Mouse (Mus musculus) left cerebral cortex, adult 11 months (tissue): Measurements from ENCODE around the gene Epha7.
A peak's percentile ranks its signal among the peaks of the same experiment; 100 is the strongest.

Experiments
- DNase-seq: peaks from one replicate; pipeline ENCODE4 v3.0.0; 2022; ENCODE audit warnings: low spot score

Epha7 gene

DNA sequence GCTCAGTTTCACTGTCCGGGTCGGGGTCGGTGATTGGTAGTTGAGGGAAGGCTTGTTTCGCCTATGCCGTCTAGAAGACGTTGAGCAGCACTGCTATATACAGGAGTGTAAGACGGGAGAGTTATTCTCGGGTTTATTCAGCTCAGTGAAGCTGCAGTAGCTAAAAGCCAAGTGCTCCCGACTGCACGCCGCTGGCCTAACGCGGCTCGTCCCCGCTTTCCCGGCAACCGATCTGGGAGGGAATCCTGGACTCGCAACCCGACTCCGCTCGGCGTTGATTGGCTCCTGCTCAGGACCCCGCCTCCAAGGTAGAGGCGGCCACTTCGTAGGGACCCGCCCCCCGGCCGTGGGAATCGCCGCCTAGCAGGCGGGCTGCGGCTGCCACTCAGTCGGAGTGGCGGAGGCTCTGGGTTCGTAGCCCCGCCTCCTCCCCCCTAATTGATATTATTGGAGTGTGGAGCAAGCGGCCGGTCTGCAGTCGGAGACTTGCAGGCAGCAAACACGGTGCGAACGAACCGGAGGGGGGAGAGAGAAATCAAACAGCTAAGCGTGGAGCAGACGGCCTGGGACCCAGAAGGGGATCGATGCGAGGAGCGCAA lies at the start of gene Epha7:
Gene Epha7, plus strand, starts transcription at position 441 of the 599 bp plus-strand sequence.
- DNase-seq = peak; percentile 91

DNA sequence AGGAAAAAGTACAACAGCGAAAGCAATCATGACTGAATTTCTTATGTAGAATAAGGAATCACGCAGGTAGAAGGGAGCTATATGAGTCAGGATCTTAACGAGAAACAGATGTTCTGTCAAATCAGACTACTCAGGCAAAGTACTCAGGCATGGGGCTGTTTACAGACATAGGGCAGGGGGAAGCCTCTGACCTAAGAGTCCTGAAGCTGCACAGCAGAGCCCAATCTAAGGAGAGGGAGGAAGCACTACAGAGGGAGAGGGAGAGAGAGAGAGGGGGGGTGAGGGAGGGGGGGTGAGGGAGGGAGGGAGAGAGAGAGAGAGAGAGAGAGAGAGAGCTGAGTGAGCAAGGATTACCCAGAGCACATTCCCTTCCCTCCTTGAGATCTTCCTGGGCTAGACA lies 29.0 kb upstream of the Epha7 start:
- no peak for DNase-seq

DNA sequence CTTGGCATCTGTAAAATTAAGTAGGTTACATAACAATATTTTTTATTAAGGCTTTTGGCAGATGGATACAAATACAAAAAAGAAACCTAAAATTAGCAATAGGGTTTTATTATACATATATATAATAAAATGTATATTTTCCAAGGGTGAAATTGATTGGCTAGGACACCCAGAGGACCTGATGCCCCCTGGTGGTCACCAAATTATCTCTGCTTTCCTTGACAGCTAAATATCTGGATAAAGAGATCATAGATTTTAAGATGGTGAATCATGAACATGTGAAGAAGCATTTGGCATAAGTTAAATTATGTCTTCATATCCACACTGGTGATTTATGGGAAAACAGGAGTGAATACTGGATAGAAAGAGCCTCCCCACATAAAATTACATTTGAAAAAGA lies 4.1 kb upstream of the Epha7 start:
- DNase-seq = peak; percentile 28

DNA sequence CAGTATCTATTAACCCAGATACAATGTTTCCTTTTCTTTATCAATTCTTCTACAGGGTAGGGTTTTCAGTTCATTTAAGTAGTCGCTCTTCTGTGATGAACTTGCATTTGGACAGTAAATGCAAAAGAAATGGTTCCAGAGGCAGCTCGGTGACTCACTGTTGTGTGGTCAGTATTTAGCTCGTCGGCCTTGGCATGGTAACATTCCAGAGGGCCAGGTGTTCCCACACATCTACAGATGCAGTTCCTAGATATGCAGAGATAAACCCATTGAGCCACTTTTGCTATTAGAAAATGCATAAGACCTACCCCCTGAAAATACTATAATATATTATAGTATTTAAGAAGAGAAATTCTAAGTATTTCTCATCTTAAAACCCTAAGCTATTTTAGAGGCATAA lies 3.2 kb upstream of the Epha7 start:
- no peak for DNase-seq

DNA sequence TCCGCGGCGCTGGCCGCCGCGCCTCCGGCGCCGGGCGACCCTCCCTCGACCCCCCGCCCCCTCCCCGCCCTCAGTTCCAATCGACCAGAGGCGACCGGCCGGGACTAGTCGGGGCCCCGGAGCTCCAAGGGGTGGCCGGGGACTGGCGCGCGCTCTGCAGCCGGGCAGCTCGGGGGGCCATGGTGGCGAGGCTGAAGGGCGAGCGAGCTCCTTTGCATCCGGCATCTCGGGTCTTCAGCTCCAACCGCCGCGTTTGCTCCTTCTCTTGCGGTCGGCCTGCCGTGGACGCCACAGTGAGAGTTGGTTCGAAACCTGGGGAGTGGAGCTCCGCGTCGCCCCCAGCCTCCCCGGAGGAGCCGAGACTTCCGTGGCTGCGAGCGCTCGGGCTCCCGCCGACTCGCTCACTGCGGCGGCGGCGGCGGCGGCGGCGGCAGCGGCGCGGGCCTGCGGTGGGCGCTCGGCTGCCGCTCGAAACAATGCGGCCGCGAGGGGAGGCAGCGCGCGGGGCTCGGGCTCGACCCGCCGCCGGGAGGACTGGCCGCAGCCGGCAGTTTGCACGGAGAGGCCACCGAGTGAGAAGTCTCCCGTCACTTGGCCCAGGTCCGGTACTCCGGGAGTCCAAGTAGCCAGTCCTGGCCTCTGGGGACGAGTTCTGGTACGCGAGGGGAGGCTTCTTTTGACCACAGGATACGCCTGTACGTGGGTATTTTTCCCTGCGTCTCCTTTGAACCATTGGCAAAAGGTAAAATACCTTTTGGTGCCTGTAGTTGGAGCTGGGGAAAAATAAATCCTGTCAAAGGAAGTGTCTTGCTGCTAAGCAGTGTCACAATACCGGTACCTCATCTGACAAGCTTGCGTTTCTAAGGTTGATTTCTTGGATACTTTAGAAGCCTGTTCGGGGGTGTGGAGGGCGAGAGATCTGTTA lies 882 bp downstream of the Epha7 start:
- DNase-seq = no peak

DNA sequence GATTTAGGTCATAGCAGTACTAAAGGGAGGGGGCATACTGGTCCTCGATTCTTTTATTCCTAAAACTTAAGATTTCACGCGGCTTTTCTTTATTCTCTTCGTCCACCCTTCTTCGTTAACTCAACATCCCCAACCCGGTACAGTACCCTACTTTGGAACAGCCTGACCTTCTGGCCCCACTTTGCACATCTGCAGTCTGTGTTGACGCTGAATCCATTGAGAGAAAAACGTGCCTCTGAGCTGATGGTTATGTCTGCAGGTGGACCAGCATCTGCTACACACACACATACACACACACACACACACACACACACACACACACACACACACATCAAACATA lies 1.5 kb downstream of the Epha7 start:
- DNase-seq = no peak

DNA sequence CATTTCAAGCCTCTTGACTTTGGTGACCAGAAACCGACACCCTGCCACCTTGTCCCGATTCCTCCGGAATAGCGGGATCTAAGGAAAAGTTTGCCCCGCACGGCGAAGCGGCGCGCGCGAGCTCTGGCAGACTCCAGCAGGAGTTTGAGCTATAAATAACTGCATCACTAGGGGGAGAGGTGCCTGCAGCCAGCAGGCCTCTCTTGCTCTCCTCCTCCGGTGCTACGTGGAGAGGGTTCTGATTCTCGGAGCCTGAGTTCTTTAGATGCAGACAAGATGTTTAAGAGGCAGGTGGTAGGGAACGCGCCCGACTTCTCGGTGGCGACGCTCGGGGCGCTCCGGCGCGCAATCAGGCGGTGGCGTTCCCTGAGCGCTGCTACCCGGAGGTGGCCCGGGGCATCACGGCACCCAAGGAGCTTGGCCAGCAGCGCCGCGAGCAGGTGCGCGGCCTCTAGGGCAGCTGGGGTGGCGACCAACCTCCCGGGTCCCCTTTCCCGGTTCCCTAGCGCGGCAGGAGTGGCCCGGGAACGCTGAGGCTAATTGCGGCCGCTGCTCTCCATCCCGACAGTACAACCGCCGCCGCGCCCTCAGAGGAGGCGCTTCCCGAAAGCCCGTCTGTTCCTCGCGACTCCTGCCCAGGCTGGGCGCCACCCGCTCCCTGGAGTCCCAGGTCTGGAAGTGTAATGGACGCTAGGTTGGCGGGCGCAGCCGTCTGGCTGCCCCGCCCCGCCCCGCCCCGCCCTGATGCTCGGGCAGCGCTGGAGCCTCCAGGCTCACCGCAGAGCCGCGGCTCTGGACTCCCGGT lies 2.1 kb downstream of the Epha7 start:
- no peak for DNase-seq

DNA sequence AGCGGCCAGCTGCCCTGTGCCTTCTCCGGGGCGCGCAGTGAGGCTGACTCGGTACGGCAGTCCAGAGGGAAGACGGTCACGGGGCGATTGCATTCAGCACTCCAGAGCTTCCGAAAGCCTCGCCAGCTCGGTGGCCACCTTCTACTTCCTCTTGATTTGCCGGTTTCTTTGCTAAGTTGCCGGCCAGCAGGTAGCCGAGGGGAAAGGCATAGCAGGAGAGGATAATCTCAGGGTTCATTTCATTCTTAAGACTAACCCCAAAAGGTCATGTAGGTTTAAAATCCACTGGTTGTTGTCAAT lies 2.6 kb downstream of the Epha7 start:
- no peak for DNase-seq

DNA sequence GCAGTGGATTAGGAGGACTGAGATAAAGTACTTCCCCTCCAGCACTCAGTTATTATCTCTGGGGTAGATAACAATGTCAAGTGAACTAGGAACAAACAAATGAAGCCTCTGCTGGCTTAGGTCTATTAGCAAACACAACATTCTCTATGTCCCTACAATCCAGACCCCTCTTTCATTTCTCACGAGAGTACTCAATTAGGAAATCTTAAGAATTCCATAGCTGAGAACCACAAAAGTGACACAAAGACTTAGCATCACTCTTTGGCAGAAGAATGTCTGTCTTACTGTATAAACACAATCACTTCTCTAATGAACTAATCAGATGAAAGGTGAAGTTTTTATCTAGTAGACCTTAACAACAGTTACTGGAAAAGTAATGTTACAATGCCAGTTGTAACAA lies 10.7 kb downstream of the Epha7 start:
- no peak for DNase-seq

DNA sequence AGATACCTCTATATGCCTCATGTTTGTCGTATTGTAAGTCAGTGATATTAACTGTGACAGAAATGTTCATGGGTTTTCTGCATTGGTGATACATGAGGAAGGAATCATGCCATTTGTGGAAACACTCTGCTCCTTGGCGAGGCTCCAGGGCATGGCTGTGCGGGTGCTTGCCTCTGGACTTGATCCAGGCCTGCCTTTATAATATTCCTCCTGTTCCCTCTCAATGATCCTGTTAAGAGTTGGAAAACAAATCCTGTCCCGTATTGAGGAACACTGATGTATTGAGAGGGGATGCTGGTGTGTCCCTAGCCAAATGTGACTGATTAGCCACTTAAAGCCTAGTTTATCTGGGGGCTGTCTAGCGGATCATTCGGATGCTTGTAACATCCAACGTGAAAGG lies 11.7 kb downstream of the Epha7 start:
- DNase-seq = no peak

DNA sequence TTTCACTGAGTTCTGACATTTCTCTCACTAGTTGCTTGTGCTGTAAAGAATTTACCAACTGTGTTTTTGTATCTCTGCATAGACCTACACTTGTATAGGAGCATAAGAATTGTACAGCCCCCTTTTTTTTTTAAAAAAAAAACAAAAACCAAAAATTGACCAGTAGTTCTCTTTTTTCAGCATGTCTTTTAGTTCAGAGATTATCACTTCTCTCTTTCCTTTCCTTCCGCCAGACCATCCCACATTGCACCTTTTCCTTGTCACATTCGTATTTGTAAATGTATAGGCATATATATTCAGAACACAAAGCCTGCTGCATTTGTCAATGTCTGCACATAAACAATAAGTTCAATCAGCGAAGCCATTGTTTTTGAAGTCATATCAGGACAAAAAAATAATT lies 24.7 kb downstream of the Epha7 start:
- no peak for DNase-seq

DNA sequence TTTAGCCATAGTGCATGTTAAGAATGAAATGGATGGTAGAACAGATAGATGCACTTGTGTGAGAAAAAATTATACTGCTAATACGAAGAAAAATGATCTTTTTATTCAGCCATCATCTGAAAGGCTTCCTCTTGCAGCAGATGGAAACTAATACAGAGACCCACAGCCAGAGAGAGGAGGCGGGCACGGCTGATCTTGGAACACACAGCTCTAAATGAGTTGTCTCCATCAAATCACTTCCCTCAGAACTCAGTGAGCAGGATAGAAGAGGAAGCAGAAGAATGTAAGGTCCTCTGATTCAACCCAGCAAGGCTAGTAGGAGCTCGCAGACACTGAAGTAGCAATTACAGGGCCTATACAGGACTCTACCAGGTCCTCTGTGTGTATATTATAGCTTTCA lies 33.4 kb downstream of the Epha7 start:
- DNase-seq = no peak

DNA sequence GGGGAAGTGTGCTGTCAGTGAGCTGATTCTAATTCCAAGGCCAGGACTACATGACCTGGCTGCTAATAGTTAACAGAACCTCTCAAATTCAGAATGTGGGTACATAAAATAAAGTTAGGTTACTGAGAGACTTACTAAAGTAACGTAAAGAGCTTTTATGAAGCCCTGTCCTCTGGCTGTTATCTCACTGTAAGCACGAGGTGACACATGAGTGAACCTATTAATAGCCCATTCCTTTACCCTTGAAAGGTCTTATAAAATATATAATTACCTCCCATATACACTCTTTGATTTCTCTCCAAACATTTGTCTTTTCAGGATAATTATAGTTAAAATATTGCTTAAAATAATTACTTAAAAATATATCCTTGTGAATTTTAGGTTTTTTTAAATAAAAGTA lies 37.5 kb downstream of the Epha7 start:
- no peak for DNase-seq

DNA sequence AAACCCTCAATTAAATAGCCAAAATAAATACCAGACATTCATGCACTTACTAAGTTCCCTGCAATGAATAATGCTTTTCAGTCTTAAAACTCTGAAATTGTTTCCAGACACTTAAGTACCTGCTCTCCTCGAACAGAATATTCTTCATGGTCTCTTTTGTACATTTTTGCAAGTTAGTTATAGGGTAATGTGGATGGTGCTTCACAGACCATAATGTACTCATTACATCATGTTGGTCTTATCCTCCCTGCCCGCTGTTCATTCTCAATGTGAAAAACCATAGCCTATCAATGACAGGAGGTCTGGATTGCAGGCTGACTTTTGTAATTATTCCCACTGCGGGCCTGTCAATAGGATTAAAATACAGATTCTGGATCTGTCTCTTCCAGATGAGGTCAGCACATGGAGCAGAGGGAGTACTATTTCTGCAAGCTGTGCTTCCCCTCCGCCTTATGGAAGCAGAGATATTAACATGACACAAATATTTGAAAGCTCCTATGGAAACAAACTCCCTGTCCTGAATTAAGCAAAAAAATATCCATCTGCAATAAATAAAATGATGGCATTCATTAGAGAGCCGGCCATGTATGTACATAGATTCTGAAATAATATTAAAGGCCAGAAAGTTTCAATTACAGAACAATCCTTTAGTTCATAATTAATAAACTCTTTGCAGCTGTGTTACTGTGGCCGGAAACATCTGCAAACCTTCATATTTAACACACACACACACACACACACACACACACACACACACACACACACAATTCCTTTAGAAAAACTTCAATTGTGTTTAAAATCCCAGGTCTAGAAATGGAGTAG lies 50.1 kb downstream of the Epha7 start:
- no peak for DNase-seq

DNA sequence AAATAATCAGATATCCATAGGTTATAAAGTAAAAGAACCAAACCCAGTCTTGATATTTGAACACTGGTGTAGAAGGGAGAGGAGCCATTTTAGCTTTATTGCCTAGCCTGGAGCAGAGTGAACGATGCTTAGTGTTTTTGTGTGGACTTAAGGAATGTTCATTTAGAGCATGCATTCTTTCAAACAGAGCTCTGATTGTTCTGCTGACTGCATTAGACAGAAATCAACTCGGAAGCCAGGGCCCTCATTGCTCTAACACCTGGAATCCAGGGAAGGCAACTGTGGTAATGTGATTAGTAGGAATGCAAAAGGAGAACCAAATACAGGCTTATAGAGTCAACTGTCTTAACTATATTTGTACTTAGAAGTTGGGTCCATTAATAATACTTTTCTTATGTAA lies 53.5 kb downstream of the Epha7 start:
- no peak for DNase-seq

DNA sequence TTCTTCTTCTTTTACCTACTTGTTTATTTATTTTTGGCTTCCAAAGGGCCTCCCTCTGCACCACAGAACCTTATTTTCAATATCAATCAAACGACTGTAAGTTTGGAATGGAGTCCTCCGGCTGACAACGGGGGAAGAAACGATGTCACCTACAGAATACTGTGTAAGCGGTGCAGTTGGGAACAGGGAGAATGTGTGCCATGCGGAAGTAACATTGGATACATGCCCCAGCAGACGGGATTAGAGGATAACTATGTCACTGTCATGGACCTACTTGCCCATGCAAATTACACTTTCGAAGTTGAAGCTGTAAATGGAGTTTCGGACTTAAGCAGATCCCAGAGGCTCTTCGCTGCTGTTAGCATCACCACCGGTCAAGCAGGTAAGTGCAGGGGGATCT lies 58.7 kb downstream of the Epha7 start:
- no peak for DNase-seq

DNA sequence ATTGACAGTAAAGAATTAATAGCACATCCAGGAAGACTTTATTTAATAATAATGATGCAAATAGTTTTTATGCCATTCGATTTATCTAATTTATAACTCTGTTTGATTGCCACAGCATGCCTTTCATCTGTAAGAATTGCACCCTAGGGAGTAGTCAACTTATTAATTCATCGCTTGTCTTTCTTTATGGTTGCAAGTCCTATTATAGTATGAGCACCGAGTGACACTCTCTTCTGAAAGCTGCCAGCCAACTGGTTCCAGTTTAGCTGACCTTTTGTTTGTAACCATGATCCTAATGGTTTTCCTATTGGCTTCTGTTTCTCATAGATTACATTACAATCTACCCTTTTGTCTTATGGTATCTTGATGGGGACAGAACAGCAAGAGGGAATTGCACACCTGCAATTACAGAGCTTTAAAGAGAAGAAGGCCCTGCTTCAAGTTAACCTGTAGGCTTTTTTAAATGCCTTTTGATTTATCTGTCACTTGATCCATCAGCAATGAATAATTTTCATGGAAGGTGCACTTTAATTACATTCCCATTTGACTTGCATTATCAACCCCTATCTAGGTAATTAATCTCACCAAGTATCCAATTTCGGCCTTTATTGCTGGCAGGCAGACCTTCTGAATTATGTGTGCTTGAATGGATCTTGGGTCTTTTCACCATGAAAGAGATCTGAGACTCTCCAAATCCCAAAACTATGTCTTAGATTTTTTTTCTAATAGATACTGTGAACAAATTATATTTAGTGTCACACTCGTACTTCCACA lies 68.5 kb downstream of the Epha7 start:
- no peak for DNase-seq

DNA sequence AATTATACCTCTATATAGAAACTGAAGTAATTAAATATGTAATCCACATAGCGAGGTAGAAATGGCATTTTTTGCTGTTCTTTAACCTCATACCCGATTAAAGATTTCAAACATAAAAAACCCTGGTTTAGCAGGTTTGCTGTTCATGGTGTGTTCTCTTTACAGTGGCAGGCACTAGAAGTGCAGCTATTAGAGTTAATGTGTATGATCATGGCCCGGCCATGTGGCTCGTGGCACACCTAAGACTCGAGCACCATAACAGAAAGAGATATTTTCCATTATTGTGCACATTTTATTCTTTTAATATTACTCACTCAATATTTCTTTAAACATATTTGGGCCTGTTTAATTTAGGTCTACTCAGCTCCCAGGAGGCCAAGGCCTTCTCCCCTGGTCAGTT lies 76.7 kb downstream of the Epha7 start:
- DNase-seq = no peak

DNA sequence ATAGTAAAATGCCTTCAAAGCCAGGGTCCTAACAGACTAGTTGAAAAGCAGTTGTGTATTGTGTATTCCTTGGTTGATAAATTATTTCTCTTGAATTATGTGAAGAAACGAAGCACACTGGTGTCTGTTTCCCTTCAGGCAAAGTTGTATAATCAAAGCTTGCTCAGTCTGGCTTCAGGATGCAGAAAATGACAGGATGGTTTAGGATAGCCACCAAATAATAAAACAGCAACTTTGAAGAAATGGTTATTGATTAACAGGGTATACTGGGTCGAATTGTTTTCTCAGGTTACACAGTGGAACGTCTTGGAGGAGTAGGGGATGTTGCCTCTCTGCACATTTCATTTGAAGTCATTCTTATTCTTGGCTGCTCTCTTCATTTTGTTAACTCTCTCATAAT lies 77.2 kb downstream of the Epha7 start:
- DNase-seq = no peak

DNA sequence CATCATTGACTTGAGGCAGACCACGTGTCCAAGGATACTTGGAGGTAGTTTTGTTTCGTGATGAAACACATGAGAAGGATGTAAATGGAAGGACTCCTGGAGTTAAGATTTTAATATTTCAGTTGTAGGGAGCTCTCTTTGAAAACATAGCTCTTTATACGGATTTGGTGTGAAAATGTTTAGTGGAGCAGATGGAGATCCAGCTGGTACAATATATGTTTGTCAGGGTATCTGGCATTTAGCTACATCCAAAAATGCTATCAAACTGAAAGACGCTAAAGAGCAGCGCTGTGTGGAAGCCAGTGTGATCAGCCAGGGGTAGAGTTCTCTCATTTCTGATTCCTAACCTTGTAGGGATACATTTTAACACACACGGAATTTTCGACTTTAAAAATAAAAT lies 82.5 kb downstream of the Epha7 start:
- DNase-seq = peak; percentile 63

DNA sequence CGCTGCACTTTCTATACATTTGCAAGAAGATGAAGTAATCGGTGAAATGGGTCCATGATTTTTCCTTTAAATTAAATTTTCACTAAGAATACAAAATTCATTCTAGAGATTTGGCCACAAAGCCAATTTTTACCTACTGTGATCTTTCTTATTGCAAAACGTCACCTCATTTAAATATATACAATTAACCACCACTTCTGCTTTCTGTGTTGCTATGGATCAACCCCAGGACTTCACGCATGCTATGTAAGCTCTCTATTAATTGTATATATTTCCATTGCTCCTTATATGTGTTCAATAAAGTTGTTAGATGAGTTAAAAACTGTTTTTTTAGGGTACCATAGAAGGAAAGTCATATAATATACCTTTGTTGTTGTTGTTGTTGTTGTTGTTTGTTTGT lies 86.4 kb downstream of the Epha7 start:
- DNase-seq = no peak

DNA sequence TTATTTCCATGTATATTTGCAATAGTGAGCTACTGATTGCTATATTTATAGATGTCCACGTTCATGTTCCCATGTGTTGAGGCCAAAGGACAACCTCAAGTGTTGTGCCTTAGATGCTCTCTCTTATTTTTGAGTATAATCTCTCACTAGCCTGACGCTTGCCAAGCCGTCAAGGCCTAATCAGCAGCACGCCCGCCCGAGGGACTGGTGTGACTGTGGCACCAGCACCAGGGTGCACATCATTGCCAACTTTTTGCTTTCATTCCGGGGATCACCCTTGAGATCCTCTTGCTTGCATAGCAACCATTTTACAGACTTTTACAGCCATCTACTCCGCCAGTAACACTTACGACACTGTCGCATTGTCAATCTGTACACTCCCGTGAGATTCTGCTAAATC lies 86.9 kb downstream of the Epha7 start:
- no peak for DNase-seq
